Mouse (Mus musculus): ENCODE measurements around the gene Rbfox1.

The Rbfox1 gene

GRCm38 (mm10) chr16:6658594-6658993 lies 773.4 kb downstream of the Rbfox1 start:
- no peak for DNase-seq (ENCODE audit: low spot score in 2 of 2)

- no peak for DNase-seq (ENCODE audit: low spot score in 2 of 2)
Measured at GRCm38 (mm10) chr16:6686076-6686757, 801.1 kb downstream of the Rbfox1 start.

DNA sequence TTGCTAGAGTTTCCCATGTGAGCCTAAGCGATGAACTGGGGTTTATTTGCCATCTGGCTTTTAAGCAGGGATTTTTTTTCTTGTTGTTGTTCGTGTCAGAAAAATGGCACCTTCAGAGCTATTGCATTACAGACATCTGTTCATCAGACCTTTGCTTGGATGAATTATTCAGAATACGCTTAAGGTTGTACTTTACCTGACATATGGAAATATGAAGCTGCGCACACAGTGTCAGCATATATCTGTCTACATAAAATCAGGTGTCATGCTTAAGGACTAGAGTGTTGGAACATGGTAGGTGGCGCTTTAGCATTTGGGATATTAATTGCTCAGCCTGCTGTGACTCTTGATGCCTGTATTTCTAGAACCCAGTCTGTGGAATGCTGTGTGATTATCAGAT lies 819.7 kb downstream of the Rbfox1 start:
- no peak for DNase-seq (ENCODE audit: low spot score in 2 of 2)

GRCm38 (mm10) chr16:6712341-6712740 lies 827.2 kb downstream of the Rbfox1 start:
- DNase-seq (ENCODE audit: low spot score in 2 of 2) = no peak

- DNase-seq (ENCODE audit: low spot score in 2 of 2) = no peak
Measured at GRCm38 (mm10) chr16:6715245-6715644, 830.1 kb downstream of the Rbfox1 start.

GRCm38 (mm10) chr16:6716214-6716911 lies 831.2 kb downstream of the Rbfox1 start:
- DNase-seq (ENCODE audit: low spot score in 2 of 2) = no peak

DNA sequence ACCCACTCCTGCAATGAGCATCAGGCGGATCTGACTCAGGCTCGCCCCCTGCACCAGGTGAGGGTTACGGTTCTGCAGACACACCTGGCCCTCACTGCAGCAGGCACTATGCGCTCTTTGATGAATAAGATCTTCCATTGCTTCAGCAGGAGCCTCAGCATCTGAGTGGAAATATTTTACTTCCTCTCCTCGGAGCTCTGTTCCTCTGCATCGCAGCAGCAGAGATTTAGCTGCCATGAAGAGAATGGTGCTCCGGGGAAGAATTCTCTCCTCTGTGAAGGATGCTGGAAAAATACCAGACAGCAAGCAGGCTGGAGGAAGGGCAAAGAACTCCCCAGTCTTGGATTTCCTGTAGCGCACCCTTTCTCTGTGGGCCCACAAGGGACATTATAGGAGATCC lies 833.9 kb downstream of the Rbfox1 start:
- DNase-seq (ENCODE audit: low spot score in 2 of 2) = no peak

DNA sequence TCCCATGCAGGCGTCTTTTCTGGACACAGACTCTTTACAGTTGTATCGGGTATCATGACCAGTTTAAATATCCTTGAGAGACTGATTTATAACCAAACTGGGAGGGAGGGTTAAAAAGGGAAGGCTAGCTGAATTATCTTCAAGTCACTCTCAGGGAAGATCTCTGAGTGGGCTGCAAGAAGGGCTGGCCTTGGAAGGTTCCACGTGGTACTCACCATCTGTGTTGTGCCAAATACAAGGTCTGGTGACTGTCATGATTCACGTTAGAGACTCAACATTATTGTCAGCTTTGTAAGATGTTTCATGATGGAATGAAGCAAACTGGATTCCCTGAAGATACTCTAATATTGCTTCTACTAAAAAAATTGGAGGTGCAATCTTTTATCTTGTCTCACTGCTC lies 847.5 kb downstream of the Rbfox1 start:
- no peak for DNase-seq (ENCODE audit: low spot score in 2 of 2)

DNA sequence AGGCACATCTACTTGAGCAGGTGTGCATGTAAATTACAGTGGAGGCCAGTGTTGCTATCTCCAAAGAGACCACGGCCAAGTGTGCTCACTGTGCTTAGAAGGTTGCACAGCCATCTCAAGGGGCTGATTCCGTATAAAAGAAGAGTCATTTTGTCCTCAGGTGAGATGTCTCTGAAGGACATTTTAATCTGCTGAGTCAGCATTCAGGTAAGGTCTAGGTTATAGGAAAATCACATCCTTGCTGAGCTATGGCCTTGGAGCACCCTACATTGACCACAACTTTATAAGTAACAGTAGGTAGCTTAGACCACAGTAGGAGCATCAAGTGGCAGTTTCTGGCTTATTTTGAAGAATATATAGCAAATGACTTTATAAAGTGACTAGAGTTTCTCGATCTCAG lies 848.3 kb downstream of the Rbfox1 start:
- DNase-seq (ENCODE audit: low spot score in 2 of 2) = no peak

GRCm38 (mm10) chr16:6736566-6736965 lies 851.4 kb downstream of the Rbfox1 start:
- DNase-seq (ENCODE audit: low spot score in 2 of 2) = no peak

- no peak for DNase-seq (ENCODE audit: low spot score in 2 of 2)
Measured at GRCm38 (mm10) chr16:6736998-6737397, 851.8 kb downstream of the Rbfox1 start.

DNA sequence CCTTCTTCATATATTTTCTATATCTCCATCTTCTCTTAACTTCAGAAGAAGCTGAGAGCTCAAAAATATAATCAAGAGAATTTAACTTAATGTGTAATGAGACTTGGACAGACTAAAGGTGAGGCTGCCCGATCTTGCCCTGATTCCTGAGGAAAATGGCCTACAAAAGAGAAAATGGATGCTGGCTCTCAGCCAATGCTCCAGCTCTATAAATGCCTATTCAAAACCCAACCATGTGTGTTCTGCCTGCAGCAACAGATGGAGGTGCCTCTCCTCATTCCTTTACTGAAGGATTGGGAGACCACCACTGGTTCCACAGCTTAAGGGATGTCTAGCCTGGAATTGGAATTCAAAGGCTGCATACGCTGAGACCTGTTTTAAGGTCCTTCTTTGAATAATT lies 861.0 kb downstream of the Rbfox1 start:
- DNase-seq (ENCODE audit: low spot score in 2 of 2) = no peak

- no peak for DNase-seq (ENCODE audit: low spot score in 2 of 2)
Measured at GRCm38 (mm10) chr16:6750491-6750890, 865.3 kb downstream of the Rbfox1 start.

GRCm38 (mm10) chr16:6754847-6755246 lies 869.7 kb downstream of the Rbfox1 start:
- no peak for DNase-seq (ENCODE audit: low spot score in 2 of 2)

DNA sequence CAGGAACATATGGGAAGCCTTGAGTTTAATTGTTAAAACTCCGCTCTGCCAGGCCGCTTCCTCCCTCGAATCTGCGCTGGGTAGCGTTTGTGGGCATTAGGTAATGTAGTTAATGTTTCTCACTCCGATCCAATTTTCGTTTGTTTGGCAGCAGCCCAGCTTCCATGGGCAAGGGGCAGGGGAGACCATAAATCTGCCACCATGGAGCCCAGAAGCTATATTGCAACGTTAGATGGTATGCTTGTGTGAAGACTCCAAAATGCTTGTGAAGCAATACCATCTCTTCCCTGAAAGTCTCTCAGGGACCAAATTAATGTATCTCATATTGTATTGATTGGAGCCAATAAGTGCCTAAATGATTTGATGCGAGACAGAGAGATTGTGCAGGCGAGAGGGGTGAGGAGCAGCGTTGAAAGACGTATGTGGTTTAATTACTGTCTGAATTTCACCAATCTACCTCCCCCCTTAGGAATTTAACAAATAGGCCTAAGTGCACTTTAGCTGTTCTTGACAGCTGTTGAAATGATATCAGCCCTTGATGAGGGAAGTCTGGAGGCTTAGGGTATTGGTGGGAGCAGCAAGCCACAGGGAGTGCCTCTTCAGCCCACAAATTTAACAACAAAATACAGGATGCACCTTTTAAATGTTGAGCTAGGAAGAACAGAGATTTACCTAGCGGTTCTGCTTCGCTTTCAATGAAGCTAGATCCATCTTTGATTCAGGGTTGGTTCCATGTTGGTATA lies 884.5 kb downstream of the Rbfox1 start:
- DNase-seq (ENCODE audit: low spot score in 2 of 2) = no peak

- no peak for DNase-seq (ENCODE audit: low spot score in 2 of 2)
Measured at GRCm38 (mm10) chr16:6777506-6778185, 892.5 kb downstream of the Rbfox1 start.

GRCm38 (mm10) chr16:6784144-6784543 lies 899.0 kb downstream of the Rbfox1 start:
- no peak for DNase-seq (ENCODE audit: low spot score in 2 of 2)

- DNase-seq (ENCODE audit: low spot score in 2 of 2) = no peak
Measured at GRCm38 (mm10) chr16:6785026-6785425, 899.9 kb downstream of the Rbfox1 start.

- no peak for DNase-seq (ENCODE audit: low spot score in 2 of 2)
Measured at GRCm38 (mm10) chr16:6791218-6791617, 906.1 kb downstream of the Rbfox1 start.

DNA sequence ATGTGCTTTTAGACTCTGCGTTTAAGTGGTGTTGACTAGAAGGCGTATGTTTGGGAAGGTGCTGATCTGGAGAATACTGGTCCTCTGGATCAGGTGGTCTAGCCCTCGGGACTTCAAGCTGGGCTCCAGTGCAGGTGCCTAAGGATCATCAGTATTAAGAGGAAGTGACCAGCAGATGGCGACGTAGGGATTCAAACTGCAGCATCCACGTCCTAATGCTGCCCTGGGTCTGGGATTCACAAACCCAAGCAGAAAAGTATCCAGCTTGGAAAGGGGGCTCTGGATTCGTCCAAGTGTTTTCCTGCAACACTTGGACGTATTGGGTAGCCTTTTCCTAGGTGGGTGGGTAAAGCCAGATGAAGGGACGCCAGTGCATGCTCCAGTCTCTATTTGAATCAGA lies 906.5 kb downstream of the Rbfox1 start:
- peak in 1 of 2 experiments; percentile 4 for DNase-seq (ENCODE audit: low spot score in 2 of 2)

DNA sequence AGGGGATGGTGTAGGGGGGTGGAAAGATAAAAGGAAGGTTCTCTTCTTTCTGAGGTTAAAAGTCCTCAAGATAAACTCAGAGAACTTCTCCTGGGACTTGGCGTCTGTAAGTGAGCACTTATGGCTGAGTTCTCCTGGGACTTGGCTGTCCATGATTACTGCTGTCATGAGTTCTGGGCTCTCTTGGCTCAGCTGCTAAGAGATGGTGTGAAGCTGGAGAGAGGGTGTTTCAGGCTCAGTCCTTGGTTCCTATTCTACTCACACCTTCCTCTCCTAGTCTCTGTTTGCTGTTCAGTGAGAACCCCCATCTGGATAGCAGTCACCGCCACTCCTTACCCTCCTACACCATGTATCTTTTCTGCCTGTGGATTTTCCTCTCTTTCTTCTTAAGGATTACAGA lies 921.1 kb downstream of the Rbfox1 start:
- DNase-seq (ENCODE audit: low spot score in 2 of 2) = no peak

DNA sequence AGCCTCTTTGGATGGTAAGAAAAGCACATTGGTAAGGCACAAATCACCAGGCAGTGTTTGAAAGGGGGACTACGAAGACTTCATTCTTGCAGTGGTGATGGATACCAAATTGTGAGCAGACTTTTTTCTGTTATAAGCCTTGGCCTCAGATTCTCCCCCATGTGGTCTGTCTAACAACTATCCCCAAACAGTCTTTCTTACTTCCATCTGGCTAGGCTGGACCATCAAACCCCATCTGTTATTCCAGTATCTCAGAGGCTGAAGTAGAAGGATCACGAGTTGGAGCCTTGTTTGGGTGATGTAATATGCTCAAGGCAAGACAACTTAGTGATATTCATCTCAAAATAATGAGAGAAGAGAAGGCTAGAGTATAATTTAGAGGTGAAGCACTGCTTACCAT lies 922.7 kb downstream of the Rbfox1 start:
- DNase-seq (ENCODE audit: low spot score in 2 of 2) = no peak
